Mouse (Mus musculus) megakaryocyte-erythroid progenitor cell, adult 5-6 weeks (primary cell): Measurements from ENCODE around the gene Zfpl1. TPM values are rescaled to one million over a fixed set of nuclear protein-coding genes. Genes with fewer than 3 reads are reported as not detected.
"Not testable (repeated sequence)": the region's sequence is repeated elsewhere in the genome, so short reads cannot be mapped to it uniquely, and the experiment has no call there.

Experiments used
- ATAC-seq: replicated peaks from 2 replicates; pipeline ENCODE4 v1.8.0; 2016; ENCODE audit warnings: mild to moderate bottlenecking, inconsistent platforms; ENCODE audit not compliant: severe bottlenecking, poor library complexity, low FRiP score, low TSS enrichment
- total RNA-seq, 2 experiments: library from RNA; stranded (forward) in 1 of 2; stranded (reverse) in 1 of 2; fragments of 200-1000, 215-1000 nt in 1 of 2; fragments of >200 nt in 1 of 2; fragmentation: Nextera tagmentation in 1 of 2; gene quantifications; 2 replicates each; pipeline ENCODE4 v1.2.3; 2014 to 2017

The Zfpl1 gene
- total RNA-seq, 2 experiments from 2014 or later: 34.8 to 38.0 TPM

GRCm38 (mm10) chr19:6062418-6062817 lies 22.3 kb downstream of the Zfpl1 start:
- no peak for ATAC-seq

GRCm38 (mm10) chr19:6061641-6062302 lies 23.0 kb downstream of the Zfpl1 start:
- ATAC-seq: peak; percentile 40

- ATAC-seq: peak; percentile 80
Measured at GRCm38 (mm10) chr19:6061021-6061533, 23.7 kb downstream of the Zfpl1 start, which contains the start of gene Znhit2. Znhit2 (plus strand) TSS chr19:6061192.

DNA sequence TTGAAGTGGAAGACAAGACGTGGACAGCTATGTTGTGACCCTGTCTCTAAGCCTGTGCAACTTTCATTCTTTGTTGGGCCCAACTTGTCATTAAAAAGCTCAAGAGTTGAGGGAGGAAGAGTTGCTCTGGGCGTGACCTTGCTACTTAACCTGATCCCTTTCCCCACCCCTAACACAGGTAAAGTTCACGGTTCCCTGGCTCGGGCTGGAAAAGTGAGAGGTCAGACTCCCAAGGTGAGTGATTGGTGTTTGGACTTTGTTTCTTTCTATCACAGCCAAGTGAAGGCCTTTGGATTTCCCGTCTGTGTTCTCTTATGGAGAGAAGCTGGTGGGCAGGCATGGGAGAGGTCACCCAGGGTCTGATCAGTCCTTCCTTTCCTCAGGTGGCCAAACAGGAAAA lies 25.8 kb downstream of the Zfpl1 start:
- ATAC-seq: no peak

DNA sequence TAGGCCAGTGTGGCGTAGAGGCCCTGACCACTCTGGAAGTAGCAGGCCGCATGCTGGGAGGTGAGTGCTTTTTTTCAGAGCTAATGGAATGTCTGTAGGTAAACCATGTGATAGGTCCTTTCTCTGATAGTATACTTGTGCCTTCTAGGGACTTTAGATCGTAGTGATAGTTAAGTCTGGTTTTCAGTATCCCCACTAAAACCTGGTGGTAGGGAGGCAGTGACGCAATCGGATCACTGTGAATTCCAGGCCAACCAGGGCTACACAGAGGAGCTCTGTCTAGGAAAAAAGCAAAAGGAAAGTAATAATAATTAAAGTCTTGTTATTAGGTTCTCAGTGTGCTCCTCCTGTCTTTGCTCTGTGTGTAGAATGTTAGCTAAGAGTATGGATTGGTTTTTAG lies 26.2 kb downstream of the Zfpl1 start:
- no peak for ATAC-seq

DNA sequence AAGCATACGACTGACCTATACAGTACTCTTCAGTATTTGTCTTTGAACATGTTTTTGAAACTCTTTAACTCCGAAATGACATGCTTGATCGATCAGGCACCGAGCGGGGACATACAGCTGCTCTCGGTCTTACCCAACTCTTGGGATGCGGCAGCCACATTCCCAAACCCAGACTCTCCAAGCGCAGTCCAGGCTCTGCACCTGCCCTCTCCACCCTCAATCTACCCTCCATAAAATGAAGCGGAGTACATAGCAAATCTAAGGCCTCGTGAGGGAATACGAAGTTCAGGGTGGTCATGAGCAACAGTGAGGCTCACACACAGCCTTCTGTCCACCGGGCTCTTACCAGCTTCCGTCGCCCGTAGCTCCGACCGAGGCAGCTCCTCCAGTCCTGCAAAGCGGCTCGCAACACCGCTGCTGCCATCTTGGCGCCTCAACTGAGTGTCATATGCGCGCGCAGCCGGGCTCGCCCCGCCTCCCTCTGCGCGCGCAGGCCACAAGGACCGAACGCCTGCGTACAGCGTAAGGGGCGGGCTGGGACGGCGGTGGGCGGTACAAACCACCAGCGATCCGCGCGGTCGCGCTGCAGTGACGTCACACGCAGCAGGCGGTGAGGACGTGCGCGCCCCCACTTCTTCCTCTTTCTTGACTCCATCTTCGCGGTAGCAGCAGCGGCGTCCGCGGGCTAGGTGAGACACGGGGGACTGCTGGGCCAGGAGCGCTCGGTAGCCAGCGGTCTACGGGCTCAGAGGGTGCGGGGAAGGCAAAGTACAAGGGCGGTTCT lies 27.3 kb downstream of the Zfpl1 start, which contains the start of the genes Mrpl49 and Fau:
TSS of gene Mrpl49 (minus strand) at position 473 of the 784 bp plus-strand sequence.
TSS of gene Fau (plus strand) at position 532 of the 784 bp plus-strand sequence.
- ATAC-seq: peak; percentile 71

DNA sequence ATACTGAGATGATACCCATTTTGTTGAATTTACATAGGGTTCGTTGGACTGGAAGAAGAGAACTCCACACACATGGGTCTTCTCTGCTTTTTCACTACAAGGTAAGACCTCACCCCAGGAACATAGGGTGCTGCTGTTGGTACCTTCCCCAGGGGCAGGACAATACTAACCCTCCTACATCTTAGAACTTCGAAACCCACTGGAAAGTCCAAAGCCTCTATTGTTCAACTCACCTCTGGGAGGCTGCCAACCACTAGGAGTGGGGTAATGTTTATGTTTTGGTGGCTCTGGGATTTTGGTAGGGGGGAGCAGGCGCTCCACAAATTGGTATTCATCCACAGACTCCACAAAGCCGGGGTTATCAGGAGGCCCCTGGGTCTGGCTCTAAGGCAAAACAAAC lies 28.1 kb downstream of the Zfpl1 start:
- no peak for ATAC-seq

- no peak for ATAC-seq
Measured at GRCm38 (mm10) chr19:6054296-6054695, 30.5 kb downstream of the Zfpl1 start.

DNA sequence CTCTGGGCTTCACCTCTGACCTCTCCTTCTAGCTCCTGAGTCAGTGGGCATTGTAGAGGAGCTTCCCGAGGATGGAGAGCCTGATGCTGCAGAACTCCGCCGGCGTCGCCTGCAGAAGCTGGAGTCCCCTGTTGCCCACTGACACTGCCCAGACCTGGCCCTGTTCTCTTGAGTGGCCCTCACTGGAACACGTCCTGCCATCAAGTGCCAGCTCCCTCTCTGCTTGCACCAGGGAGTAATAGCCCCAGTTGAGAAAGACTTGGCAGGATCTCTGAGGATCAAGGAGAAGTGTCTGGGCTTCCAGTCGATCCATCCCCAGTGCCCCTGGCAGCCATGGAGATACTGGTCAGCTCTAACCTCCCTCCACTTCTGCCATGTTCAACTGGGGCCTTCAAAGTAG lies 32.2 kb downstream of the Zfpl1 start:
- no peak for ATAC-seq

DNA sequence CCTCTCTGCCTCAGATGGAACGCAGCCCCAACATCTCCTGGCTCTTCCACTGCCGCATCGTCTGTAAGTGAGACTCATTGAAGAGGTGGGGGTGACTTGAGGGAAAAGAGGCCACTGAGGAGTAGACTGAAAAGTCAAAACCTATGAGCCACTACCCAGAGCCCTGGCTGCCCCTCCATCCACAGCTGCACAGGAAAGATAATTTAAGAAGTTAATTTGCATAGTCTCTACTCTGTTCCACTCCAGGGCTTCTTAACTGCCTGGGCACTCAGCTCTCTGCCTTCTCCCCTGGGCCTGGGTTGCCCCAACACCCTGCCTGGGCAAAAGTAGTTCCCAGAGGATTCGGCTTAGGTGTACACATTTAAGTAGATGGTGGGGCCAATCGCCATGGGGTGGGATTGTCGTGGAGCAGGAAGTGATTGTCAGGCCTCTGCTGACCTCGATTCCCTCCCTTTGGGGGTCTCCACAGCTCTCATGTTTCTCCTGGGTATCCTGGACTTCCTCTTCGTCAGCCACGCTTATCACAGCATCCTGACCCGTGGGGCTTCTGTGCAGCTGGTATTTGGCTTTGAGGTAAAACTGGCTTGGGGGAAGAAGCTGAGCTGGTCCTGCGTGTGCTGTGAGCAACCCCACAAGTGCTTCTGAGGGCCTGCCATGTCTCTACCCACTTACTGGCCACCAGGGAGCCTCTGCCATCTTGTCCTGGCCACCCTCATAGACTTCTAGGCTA lies 35.9 kb downstream of the Zfpl1 start:
- peak; percentile 24 for ATAC-seq

- no peak for ATAC-seq
Measured at GRCm38 (mm10) chr19:6047899-6048166, 36.9 kb downstream of the Zfpl1 start.

- no peak for ATAC-seq
Measured at GRCm38 (mm10) chr19:6047154-6047898, 37.4 kb downstream of the Zfpl1 start.

DNA sequence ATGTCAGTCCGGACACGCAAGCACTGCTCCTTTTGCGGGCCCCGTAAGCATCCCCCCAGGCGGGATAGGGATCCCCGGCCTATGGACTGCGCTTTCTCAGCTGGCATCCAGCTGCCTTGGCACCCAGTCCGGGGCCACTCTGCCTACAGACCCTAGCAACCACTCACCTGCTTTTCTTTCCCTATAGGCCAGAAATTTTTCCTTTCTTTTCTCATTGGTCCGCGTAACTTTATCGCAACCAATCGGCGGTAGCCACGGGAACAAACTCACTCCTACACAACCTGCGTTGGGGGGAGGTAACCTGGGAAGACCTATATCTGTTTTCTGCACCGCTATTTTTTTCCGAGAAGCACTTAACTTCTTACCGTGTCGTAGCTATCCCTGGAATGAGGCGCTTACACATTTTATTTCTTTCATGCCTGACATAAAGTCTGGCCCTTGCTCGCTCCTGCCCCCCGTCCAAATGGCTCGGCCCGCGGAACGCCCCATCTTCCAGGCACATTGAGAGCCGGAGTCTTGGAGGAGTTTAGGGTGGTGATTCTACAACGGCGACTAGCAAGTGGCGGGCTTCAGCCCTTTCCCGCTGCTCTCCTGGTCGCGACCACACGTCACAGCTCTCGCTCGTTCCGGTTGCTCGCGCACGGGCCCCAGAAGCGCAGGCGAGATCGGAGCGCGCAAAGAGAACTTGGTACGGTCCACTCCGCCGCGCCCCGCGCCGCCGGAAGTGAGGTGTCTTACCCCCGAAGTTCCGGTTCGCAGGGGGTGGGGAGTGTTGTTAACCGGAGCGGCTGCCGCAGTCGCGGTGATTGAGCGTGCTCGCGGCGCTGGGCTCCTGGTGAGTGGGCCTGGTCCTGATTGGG lies 38.2 kb downstream of the Zfpl1 start, which contains the start of gene Syvn1:
TSS of gene Syvn1 (plus strand) at position 283 of the 860 bp plus-strand sequence.
- peak; percentile 77 for ATAC-seq

- peak; percentile 32 for ATAC-seq
Measured at GRCm38 (mm10) chr19:6045366-6046293, 39.1 kb downstream of the Zfpl1 start.

GRCm38 (mm10) chr19:6044102-6044501 lies 40.7 kb downstream of the Zfpl1 start:
- ATAC-seq: not testable (repeated sequence)

GRCm38 (mm10) chr19:6042293-6042692 lies 42.5 kb downstream of the Zfpl1 start:
- ATAC-seq: no peak

- no peak for ATAC-seq
Measured at GRCm38 (mm10) chr19:6040002-6040401, 44.8 kb downstream of the Zfpl1 start.
